In the genomic region with DNA sequence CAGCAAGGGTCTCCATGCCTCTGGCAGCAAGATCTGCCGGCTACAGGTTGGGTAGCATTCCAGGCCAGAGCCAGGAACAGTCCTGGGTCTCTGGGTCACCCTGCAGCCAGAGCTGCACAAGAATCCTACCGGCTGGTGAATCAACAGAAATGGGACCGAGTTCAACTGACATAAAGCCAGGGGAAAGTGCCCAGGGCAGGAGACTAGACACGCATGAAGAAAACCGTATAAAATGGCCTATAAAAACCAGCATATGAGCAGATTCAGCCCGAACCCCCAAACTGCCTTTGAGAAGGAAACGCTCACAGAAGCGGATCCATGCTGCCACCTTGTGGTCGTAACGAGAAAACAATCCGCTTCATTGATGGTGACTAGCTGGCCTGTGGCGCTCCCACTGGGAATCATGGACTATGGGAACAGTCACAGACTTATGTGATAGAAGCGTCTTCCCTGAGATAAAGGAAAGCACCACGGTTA, we compare ENCODE assay signal across 8 mouse cellular contexts. TPM values are rescaled to one million over a fixed set of nuclear protein-coding genes. Genes with fewer than 3 reads are reported as not detected.
DNase-seq lines count a peak whose midpoint lies in the region; ATAC-seq and TF ChIP-seq lines count a peak whose summit lies in the region.

No protein-coding gene starts in this region.

- peak; percentile 51 for DNase-seq in thymus, adult 2 months
- no peak for DNase-seq in thymus, adult 18-20 months
- DNase-seq in embryonic facial prominence, embryonic 10.5 days (ENCODE audit: low spot score), result peak; percentile 81
- DNase-seq in left cerebral cortex, postnatal 36 days (ENCODE audit: low spot score in 2 of 2), result peak; percentile 84 to 89
- peak; percentile 80 for DNase-seq in midbrain, embryonic 10.5 days (ENCODE audit: low spot score)
- DNase-seq in right cerebral cortex, postnatal 36 days (ENCODE audit: low spot score in 2 of 2), result peak; percentile 76 to 80

- no peaks in the 10 kb centered on the region for H3K9me3 ChIP-seq in embryonic facial prominence, embryonic 10.5 days
- no peaks in the 10 kb centered on the region for H3K9me3 ChIP-seq in intestine, postnatal 0 days (ENCODE audit: control insufficient read depth)
- no peaks in the 10 kb centered on the region for H3K9me3 ChIP-seq in midbrain, embryonic 10.5 days (replicated peaks)

- H3K27ac ChIP-seq in thymus, adult 2 months (ENCODE audit: control insufficient read depth, insufficient read depth, low read length), result no peak overlapping the region
- 0 out of 2 replicates have a peak overlapping the region, but pooled peaks have one; percentile 51 for H3K27ac ChIP-seq in embryonic facial prominence, embryonic 10.5 days (replicated peaks)
- H3K27ac ChIP-seq in intestine, postnatal 0 days (ENCODE audit: low read depth, low read length), result peak overlapping the region; percentile 74
- 0 out of 2 replicates have a peak overlapping the region, but pooled peaks have one; percentile 28 for H3K27ac ChIP-seq in midbrain, embryonic 10.5 days (replicated peaks)

- H3K4me1 ChIP-seq in thymus, adult 2 months (replicated peaks; ENCODE audit: control insufficient read depth, insufficient read depth, low read length), result no peaks in the 10 kb centered on the region
- H3K4me1 ChIP-seq in embryonic facial prominence, embryonic 10.5 days, result peaks cover 5% of the 10 kb centered on the region; the same call in 1 of the 2 replicates
- H3K4me1 ChIP-seq in intestine, postnatal 0 days (replicated peaks; ENCODE audit: control insufficient read depth, insufficient read depth, low read length), result no peaks in the 10 kb centered on the region
- H3K4me1 ChIP-seq in midbrain, embryonic 10.5 days, result no peaks in the 10 kb centered on the region

- TF ChIP-seq POLR2A in thymus, adult 2 months (IDR thresholded peaks at IDR 0.05; ENCODE audit: control insufficient read depth, extremely low read depth, insufficient read depth, low read length, poor library complexity), result no peak

- no peaks in the 10 kb centered on the region for H3K36me3 ChIP-seq in thymus, adult 2 months (ENCODE audit: control insufficient read depth, insufficient read depth, low read length)
- no peaks in the 10 kb centered on the region for H3K36me3 ChIP-seq in embryonic facial prominence, embryonic 10.5 days (replicated peaks)
- H3K36me3 ChIP-seq in intestine, postnatal 0 days (ENCODE audit: control insufficient read depth, insufficient read depth), result no peaks in the 10 kb centered on the region
- no peaks in the 10 kb centered on the region for H3K36me3 ChIP-seq in midbrain, embryonic 10.5 days

- H3K27me3 ChIP-seq in thymus, adult 2 months (ENCODE audit: control insufficient read depth, insufficient read depth, low read length), result no peaks in the 10 kb centered on the region
- no peaks in the 10 kb centered on the region for H3K27me3 ChIP-seq in embryonic facial prominence, embryonic 10.5 days (replicated peaks; ENCODE audit: low read depth, poor library complexity, severe bottlenecking)
- no peaks in the 10 kb centered on the region for H3K27me3 ChIP-seq in intestine, postnatal 0 days (replicated peaks; ENCODE audit: control insufficient read depth, insufficient read depth, low read length)
- H3K27me3 ChIP-seq in midbrain, embryonic 10.5 days (ENCODE audit: low read depth, poor library complexity, severe bottlenecking), result 0 out of 2 replicates have a peak, but pooled peaks cover 6% of the 10 kb centered on the region

- WGBS in thymus, adult 2 months, result 12% methylated on average over 14 of the region's 14 CpGs
- 6% methylated on average over 14 of the region's 14 CpGs for WGBS in embryonic facial prominence, embryonic 10.5 days
- WGBS in intestine, postnatal 0 days, result 1% methylated on average over 14 of the region's 14 CpGs
- 7% methylated on average over 14 of the region's 14 CpGs for WGBS in midbrain, embryonic 10.5 days

- H3K4me3 ChIP-seq in thymus, adult 2 months (ENCODE audit: control insufficient read depth, insufficient read depth, low read length), result no peak overlapping the region
- peak overlapping the region; percentile 35 for H3K4me3 ChIP-seq in embryonic facial prominence, embryonic 10.5 days
- 0 out of 2 replicates have a peak overlapping the region, but pooled peaks have one; percentile 6 for H3K4me3 ChIP-seq in intestine, postnatal 0 days (ENCODE audit: low read depth, low read length)
- 0 out of 2 replicates have a peak overlapping the region, but pooled peaks have one; percentile 21 for H3K4me3 ChIP-seq in midbrain, embryonic 10.5 days

- peak; percentile 77 for ATAC-seq in granulocyte monocyte progenitor cell, adult 5-6 weeks (replicated peaks; ENCODE audit: poor library complexity, severe bottlenecking)
- peak; percentile 48 for ATAC-seq in intestine, postnatal 0 days

- peak overlapping the region; percentile 59 for H3K4me2 ChIP-seq in intestine, postnatal 0 days (replicated peaks; ENCODE audit: low read depth)

- TF ChIP-seq CTCF in thymus, adult 2 months (IDR thresholded peaks at IDR 0.05; ENCODE audit: borderline replicate concordance, control insufficient read depth, extremely low read depth, insufficient read depth, low read length, poor library complexity), result peak; percentile 29; the same call in 1 of the 2 replicates
- TF ChIP-seq CTCF in intestine, postnatal 0 days (IDR thresholded peaks at IDR 0.05; ENCODE audit: low read depth), result peak; percentile 98

- intact Hi-C loops in left cerebral cortex, postnatal 36 days (cut with DNase I), result loop anchor here (2.0 to 10.0 kb wide), 2 partner anchors 169 to 463 kb away; no protein-coding TSS in a partner anchor

- H3K9ac ChIP-seq in intestine, postnatal 0 days (ENCODE audit: low read depth, low read length), result peak overlapping the region; percentile 24; the same call in 1 of the 2 replicates

RNA-seq across cellular contexts. Expression of a gene that starts 15.4 kb away (rescaled TPM):
- polyA plus RNA-seq in thymus, adult 2 months (2012; rRNA removed), result 8.0 and 8.2 TPM in 2 replicates
- 1.3 and 1.8 TPM in 2 replicates for polyA plus RNA-seq in embryonic facial prominence, embryonic 10.5 days (2016; fragmentation: Nextera tagmentation; extraction: Ambion mirVana)
- 0.47 TPM in 1 of 2 replicates, not detected in the other for total RNA-seq in granulocyte monocyte progenitor cell, adult 5-6 weeks (2014; fragmentation: Nextera tagmentation)
- not detected in 2 replicates for total RNA-seq in granulocyte monocyte progenitor cell, adult 5-6 weeks (2017)
- 0.39 and 0.54 TPM in 2 replicates for polyA plus RNA-seq in intestine, postnatal 0 days (2015; fragmentation: Nextera tagmentation; extraction: Ambion mirVana)
- total RNA-seq in left cerebral cortex, postnatal 36 days (2021), result 10 to 100 TPM; 18.6 to 35.3 TPM
- polyA plus RNA-seq in midbrain, embryonic 10.5 days (2016; fragmentation: Nextera tagmentation; extraction: Ambion mirVana), result 1.4 and 1.8 TPM in 2 replicates

RNA-seq across cellular contexts. Expression of a gene that starts 30.0 kb away (rescaled TPM):
- 81.3 and 88.1 TPM in 2 replicates for polyA plus RNA-seq in thymus, adult 2 months (2012; rRNA removed)
- polyA plus RNA-seq in embryonic facial prominence, embryonic 10.5 days (2016; fragmentation: Nextera tagmentation; extraction: Ambion mirVana), result 86.7 and 87.7 TPM in 2 replicates
- 26.4 and 32.7 TPM in 2 replicates for total RNA-seq in granulocyte monocyte progenitor cell, adult 5-6 weeks (2014; fragmentation: Nextera tagmentation)
- total RNA-seq in granulocyte monocyte progenitor cell, adult 5-6 weeks (2017), result 12.9 and 24.1 TPM in 2 replicates
- polyA plus RNA-seq in intestine, postnatal 0 days (2015; fragmentation: Nextera tagmentation; extraction: Ambion mirVana), result 203 and 214 TPM in 2 replicates
- 10 to 100 TPM; 39.7 to 51.9 TPM for total RNA-seq in left cerebral cortex, postnatal 36 days (2021)
- polyA plus RNA-seq in midbrain, embryonic 10.5 days (2016; fragmentation: Nextera tagmentation; extraction: Ambion mirVana), result 92.8 TPM in 2 replicates

RNA-seq across cellular contexts. Expression of a gene that starts 30.0 kb away (rescaled TPM):
- polyA plus RNA-seq in thymus, adult 2 months (2012; rRNA removed), result 9.7 and 11.3 TPM in 2 replicates
- 139 and 145 TPM in 2 replicates for polyA plus RNA-seq in embryonic facial prominence, embryonic 10.5 days (2016; fragmentation: Nextera tagmentation; extraction: Ambion mirVana)
- total RNA-seq in granulocyte monocyte progenitor cell, adult 5-6 weeks (2014; fragmentation: Nextera tagmentation), result 40.1 and 47.4 TPM in 2 replicates
- 60.5 and 62.0 TPM in 2 replicates for total RNA-seq in granulocyte monocyte progenitor cell, adult 5-6 weeks (2017)
- 24.7 and 28.4 TPM in 2 replicates for polyA plus RNA-seq in intestine, postnatal 0 days (2015; fragmentation: Nextera tagmentation; extraction: Ambion mirVana)
- total RNA-seq in left cerebral cortex, postnatal 36 days (2021), result 10 to 100 TPM; 47.7 to 49.7 TPM
- polyA plus RNA-seq in midbrain, embryonic 10.5 days (2016; fragmentation: Nextera tagmentation; extraction: Ambion mirVana), result 141 and 147 TPM in 2 replicates

RNA-seq across cellular contexts. Expression of a gene that starts 39.7 kb away (rescaled TPM):
- polyA plus RNA-seq in thymus, adult 2 months (2012; rRNA removed), result 0.43 and 0.60 TPM in 2 replicates
- polyA plus RNA-seq in embryonic facial prominence, embryonic 10.5 days (2016; fragmentation: Nextera tagmentation; extraction: Ambion mirVana), result 0.06 and 0.13 TPM in 2 replicates
- total RNA-seq in granulocyte monocyte progenitor cell, adult 5-6 weeks (2014; fragmentation: Nextera tagmentation), result 0.17 TPM in 1 of 2 replicates, not detected in the other
- total RNA-seq in granulocyte monocyte progenitor cell, adult 5-6 weeks (2017), result not detected in 2 replicates
- 568 and 663 TPM in 2 replicates for polyA plus RNA-seq in intestine, postnatal 0 days (2015; fragmentation: Nextera tagmentation; extraction: Ambion mirVana)
- under 1 TPM; 0.54 to 0.81 TPM for total RNA-seq in left cerebral cortex, postnatal 36 days (2021)
- 0.10 TPM in 1 of 2 replicates, not detected in the other for polyA plus RNA-seq in midbrain, embryonic 10.5 days (2016; fragmentation: Nextera tagmentation; extraction: Ambion mirVana)

Comparison
In these comparisons a context has a peak if more than half of its experiments do, and no peak if none do; other contexts are left out.
1. DNase-seq: peak in thymus, adult 2 months (single experiment), embryonic facial prominence, embryonic 10.5 days (single experiment), left cerebral cortex, postnatal 36 days (2 of 2), midbrain, embryonic 10.5 days (single experiment) and right cerebral cortex, postnatal 36 days (2 of 2); none in thymus, adult 18-20 months (0 of 2).